Mouse (Mus musculus): Measurements from ENCODE around the gene Sod2. TPM values are rescaled to one million over a fixed set of nuclear protein-coding genes. Genes with fewer than 3 reads are reported as not detected.
"Not testable (repeated sequence)": the region's sequence is repeated elsewhere in the genome, so short reads cannot be mapped to it uniquely, and the experiment has no call there.

Gene Sod2
- total RNA-seq (2014; fragmentation: Nextera tagmentation): 53.7 and 64.0 TPM in 2 replicates
- total RNA-seq (2017): 79.6 and 99.7 TPM in 2 replicates

DNA sequence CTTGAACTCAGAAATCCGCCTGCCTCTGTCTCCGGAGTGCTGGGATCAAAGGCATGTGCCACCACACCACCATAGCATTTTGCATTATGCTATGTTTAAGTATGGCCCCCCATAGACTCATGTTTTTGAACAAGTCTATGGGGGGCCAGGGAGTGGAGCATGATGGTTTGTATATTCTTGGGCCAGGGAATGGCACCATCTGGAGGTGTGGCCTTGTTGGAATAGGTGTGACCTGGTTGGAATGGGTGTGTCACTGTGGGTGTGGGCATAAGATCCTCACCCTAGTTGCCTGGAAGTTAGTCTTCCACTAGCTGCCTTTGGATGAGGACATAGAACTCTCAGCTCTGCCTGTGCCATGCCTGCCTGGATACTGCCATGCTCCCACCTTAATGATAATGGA lies at the start of gene Sod2:
Gene Sod2, plus strand, starts transcription at position 301 of the 400 bp plus-strand sequence.
- ATAC-seq (replicated peaks; ENCODE audit: poor library complexity, severe bottlenecking): not testable (repeated sequence)

DNA sequence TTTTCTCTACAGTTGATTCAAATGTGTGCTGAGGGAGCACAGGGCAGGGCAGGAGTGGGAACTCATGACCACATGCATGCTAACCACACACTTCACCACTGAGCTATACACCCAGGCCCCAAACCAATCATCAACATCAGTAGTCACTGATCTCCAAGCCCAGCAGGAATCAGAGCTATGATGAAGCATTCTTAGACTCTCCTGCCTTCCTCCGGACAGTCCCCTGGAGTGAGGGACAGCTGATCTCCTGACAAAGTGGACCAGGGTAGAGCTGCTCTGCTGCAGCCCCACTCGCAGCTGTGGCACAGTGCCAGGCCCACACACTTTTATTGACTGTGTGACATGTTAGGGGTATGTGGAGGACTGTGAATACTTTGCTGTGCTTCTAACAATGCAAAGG lies 47.3 kb upstream of the Sod2 start:
- peak; percentile 21; the same call in 1 of the 2 replicates for ATAC-seq (replicated peaks; ENCODE audit: poor library complexity, severe bottlenecking)

DNA sequence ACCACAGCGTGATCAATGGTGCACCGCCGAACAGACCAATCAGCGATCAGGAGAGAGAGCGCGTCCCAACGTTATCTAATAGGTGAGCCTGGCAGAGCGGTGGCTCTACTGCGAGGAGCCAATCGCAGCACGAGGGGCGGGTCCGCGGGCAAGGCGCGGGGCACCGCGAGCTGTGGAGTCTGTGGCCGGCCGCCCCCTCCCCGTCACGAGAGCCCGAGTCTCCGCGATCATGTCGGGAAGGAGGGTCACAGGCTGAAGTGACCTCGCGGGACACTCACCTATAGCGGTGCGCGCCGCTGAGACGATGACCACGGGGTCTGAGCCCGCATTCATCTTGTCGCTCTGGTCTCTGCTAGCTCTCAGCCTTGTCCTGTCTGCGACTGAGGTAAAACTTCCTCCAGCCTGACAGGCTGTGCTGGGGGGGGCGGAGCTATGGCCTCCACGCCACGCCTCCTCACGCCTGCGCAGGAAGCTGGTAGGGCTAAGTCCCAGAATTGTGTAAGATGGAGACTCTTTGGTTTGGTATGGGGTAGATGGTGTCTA lies 46.2 kb upstream of the Sod2 start, which contains the start of gene Acat2:
Gene Acat2, minus strand, starts transcription at position 417 of the 543 bp plus-strand sequence.
- ATAC-seq (replicated peaks; ENCODE audit: poor library complexity, severe bottlenecking): peak; percentile 92

DNA sequence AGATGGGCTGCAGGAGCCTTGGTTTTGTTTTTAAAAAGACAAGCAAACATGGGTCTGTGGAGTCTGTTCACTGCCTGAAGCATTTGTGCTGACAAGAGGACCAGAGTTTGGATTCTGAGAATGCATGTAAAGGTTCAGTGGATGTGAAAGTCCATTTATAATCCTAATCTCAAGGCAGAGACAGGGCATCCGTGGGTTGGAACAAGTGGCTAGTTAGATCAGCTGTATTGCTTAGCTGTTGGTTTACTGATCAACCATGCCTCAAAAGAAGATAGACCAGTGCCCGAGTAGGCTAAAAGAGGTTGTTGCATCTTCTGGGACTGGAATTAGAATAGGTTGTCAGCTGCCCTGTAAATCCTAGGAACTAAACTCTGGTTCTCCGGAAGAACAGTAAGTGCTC lies 43.2 kb upstream of the Sod2 start:
- no peak for ATAC-seq (replicated peaks; ENCODE audit: poor library complexity, severe bottlenecking)

DNA sequence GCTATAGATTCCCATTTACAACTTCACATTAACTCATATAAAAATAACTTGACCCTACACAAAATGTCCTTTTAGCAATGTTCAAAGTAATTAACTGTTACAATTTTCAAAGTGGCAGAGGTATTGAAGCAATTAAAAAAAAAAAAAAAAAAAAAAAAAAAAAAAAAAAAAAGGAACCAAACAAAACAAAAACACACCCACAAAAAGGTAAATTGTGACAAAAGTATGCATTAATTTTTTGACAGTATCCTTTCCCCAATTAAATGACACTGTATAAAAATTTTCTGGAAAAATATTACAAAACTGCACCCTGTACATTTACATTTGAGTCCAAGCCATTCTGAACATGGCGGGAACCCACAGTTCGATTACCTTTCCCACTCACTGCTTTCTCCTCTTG lies 39.5 kb upstream of the Sod2 start:
- ATAC-seq (replicated peaks; ENCODE audit: poor library complexity, severe bottlenecking): no peak

DNA sequence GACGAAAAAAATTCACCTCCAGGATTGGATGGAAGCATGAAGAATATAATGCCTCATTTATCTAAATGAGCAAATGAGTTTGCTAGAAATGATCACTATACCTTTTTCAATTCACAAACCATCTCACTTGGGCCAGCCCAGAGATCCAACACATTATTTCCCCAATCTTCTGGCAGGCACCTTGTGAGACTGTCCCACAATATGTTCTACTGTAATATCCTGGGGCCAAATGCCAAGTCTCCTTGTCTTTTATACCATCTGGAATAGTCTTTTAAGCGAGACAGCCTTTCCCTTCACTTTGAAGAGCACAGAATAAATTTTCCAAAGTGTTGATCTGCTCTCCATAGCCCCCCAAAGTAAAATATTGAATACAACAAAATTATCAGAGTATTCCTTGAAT lies 32.8 kb upstream of the Sod2 start:
- no peak for ATAC-seq (replicated peaks; ENCODE audit: poor library complexity, severe bottlenecking)

DNA sequence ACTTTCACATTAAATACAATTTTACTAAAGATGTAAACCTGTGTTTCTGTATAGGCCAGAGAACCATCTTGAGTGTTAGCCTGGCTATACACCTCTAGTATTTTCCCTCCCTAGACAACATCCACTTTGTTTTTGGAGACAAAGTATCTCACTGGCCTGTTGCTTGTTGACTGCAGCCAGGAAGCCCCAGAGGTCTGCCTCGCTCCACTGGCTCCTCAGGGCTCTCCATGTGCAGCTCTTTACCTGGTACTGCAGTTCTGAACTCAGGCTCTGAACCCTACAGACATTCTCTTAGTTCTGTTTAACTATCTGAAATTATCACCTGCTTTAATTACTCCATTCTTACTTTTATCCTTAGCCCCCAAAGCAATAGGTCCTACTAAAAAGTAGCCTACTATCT lies 28.1 kb upstream of the Sod2 start:
- ATAC-seq (replicated peaks; ENCODE audit: poor library complexity, severe bottlenecking): no peak

DNA sequence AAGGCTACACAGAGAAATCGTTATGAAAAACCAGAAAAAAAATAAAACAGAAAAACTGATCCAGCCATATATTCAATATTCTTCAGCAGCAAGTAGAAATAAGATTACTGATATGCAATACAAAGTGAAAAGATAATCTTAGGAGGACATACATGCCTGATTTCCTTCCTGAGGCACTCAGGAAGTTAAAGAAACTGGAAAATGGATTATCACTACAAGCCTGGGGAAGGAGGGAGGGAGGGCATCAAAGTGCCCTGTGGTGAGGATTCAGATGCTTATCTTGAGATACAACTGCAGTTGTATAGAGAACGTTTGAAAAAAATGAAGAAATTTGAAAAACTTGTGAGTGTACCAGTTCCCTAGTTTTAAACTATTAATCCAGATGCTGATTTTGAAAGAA lies 22.7 kb upstream of the Sod2 start:
- ATAC-seq (replicated peaks; ENCODE audit: poor library complexity, severe bottlenecking): no peak; the same call in 1 of the 2 replicates

DNA sequence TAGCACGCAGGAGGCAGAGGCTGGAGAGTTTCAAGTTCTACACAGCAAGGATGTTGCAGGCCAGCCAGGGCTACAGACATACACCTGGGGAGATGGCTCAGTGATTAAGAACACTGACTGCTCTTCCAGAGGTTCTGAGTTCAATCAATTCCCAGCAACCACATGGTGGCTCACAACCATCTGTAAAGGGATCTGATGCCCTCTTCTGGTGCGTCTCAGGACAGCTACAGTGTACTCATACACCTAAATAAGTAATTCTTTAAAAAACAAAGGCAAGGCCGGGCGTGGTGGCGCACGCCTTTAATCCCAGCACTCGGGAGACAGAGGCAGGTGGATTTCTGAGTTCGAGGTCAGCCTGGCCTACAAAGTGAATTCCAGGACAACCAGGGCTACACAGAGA lies 18.6 kb upstream of the Sod2 start:
- ATAC-seq (replicated peaks; ENCODE audit: poor library complexity, severe bottlenecking): not testable (repeated sequence)

DNA sequence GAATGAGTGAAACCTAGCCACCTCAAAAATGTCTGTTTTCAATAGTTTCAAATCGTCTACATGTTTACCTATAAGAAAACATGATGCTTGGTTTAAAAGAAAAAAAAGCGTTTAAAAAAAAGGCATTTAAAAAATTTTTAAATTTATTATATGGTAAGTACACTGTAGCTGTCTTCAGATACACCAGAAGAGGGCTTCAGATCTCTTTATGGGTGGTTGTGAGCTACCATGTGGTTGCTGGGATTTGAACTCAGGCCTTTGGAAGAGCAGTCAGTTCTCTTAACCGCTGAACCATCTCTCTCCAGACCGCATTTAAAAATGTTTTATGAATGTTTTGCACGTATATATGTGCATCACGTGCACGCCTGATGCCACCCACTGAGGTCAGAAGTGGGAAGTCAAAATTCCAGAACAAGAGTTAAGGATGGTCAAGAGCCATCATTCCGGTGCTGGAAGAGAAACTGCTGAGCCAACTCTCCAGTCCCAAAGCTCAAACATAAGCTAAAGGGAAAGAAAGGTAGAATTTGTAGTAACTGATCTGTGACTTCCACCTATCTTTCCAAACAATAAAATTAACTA lies 16.0 kb upstream of the Sod2 start:
- ATAC-seq (replicated peaks; ENCODE audit: poor library complexity, severe bottlenecking): no peak

DNA sequence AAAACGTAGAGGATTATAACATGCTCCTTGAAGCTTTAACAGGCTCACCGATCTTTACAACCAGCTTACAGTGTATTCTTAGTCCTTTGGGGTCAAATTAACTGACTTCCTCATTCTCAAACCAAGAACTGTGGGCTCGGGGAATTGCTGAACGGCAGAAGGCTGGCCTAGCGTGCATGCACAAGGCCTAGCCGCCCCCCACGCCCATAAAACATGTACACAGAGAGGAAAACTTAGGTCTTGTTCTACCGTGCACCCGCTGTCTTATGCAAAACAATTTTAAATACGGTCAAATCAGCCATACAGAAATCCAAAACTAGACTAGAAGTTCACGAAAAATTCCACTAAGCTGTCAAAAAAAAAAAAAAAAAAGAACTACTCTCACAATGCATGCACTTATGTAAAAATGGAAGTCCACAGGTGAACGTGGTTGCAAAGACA lies 15.4 kb upstream of the Sod2 start:
- ATAC-seq (replicated peaks; ENCODE audit: poor library complexity, severe bottlenecking): peak; percentile 53

DNA sequence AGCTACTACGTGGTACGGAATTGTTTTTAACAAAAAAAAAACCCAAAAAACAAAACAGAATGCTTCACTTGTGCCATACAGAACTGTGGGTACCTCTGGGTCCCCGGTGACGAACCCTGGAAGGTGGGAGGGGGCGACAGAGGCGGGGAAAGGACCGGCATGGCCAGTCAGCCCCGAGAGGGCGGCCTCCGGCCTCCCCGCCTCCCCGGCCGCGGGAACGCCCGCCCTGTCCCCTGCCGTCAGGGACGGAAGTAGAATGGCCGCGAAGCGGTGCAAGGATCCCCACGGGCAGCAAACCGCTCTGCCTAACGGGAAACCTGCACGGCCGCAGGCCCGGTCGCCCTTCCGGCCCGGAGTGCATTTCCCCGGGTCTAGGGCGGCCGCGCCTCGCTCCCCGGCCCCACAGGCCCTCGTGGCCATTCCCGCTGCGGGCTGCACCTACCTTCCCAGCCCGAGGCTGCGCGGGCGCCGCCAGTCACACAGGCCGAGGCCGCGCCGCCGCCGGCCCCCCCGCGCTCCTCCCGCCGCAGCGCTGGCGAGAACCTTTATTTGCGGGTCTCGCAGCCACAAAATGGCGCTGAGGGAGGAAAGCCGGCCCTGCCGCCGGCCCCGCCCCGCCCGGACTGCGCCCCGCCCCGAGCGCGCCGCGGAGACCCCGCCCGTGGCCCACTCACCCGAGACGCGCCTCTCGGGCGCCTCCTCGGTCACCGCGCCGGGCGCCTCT lies 14.8 kb upstream of the Sod2 start:
- peak; percentile 68 for ATAC-seq (replicated peaks; ENCODE audit: poor library complexity, severe bottlenecking)

DNA sequence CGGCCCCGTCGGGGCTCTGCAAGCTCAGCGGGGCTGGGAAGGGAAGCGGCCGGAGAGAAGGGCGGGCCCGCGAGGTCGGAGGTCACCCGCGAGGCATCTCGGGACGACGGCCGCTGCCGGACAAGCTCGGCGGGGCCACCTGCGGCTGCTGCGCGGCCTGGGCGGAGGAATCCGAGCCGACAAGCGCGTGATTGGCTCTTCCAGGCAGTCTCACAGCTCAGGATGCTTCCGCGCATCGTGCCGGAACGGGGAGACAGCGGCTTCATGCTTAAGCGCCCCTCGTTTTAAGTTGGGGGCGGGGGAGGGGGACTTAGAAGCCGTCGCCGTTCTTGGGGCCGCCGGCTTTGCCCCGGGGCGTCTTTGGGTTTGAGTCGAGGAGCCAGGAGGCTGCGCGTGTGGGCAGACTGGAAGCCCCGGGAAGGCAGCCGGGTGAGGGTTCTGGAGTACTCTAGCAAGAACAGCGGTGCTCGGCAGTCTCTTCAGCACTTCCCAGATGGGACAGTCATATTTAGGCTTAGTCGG lies 14.1 kb upstream of the Sod2 start:
- ATAC-seq (replicated peaks; ENCODE audit: poor library complexity, severe bottlenecking): peak; percentile 76

DNA sequence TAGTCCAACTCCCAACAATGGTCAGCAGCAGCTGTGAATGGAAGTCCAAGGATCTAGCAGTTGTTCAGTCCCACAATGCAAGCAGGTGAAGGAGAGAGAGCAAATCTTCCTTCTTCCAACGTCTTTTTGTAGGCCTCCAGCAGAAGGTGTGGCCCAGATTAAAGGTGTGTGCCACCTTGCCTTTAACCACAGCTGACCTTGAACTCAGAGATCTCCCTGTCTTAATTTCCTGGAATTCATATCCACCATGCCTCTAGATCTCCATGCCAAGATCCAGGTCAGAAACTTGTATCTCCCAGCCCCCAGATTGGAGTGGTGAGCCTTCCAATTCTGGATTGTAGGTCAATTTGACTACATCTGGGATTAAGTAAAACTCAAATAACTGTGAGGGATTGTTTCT lies 12.6 kb upstream of the Sod2 start, which contains the start of gene Wtap:
Gene Wtap, minus strand, starts transcription at position 101 of the 400 bp plus-strand sequence.
- ATAC-seq (replicated peaks; ENCODE audit: poor library complexity, severe bottlenecking): no peak

DNA sequence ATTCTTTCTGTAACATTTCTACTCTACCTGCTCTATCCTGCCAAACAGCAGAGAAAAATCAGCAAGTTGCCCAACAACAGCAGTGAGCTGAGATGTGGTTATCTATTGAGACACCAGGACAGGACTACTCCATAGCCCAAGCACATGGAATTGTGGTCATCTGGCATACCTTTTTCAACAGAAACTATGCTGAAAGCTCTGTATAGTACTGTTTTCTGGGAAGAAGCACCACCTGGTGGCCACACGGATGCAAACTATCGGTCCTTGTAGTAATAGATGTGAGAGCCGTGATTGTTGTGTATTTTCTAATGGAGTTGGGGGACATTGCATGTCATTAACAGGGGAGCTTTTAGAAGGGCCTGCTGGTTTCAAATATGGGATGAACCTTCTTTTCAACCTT lies 10.3 kb upstream of the Sod2 start:
- 0 out of 2 replicates have a peak, but pooled peaks have one; percentile 13 for ATAC-seq (replicated peaks; ENCODE audit: poor library complexity, severe bottlenecking)

DNA sequence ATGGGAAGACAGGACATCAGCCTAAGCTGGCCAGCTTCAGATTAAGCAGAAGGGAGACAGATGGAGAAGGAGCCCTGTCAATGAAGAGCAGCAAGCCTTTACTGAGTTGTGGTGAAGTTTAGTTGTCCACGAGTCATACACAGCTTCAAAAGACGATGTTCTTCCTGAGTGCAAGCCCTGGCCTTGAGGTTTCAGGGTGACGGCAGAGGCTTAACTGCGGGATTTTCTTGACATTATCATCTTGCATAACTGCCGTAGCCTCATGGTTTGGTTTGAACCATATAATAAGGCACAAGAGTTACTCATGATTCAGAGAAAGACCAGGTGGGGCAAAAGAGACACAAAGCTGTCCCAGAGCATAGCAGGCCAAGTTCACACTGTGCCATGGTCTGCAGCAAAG lies 8.8 kb upstream of the Sod2 start:
- ATAC-seq (replicated peaks; ENCODE audit: poor library complexity, severe bottlenecking): no peak

DNA sequence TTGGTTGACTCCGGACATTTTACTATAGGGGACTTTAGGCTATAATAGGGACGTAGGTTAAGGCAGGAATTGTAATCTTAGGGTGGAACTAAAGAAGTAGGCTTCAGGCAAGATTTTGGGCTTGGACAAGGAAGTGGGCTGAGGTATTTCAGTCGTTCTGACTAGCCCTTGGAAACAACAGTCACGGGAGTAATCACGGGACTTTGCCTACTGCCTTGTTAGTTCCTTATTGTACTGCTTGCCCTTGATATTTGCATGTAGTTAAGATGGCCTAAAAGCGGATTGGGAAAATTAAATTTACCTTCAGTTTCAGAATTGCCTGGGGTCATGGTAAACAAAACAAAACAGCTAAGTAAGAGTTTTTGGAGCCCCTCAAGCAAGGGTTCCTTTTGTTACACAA lies 7.6 kb upstream of the Sod2 start:
- ATAC-seq (replicated peaks; ENCODE audit: poor library complexity, severe bottlenecking): no peak

DNA sequence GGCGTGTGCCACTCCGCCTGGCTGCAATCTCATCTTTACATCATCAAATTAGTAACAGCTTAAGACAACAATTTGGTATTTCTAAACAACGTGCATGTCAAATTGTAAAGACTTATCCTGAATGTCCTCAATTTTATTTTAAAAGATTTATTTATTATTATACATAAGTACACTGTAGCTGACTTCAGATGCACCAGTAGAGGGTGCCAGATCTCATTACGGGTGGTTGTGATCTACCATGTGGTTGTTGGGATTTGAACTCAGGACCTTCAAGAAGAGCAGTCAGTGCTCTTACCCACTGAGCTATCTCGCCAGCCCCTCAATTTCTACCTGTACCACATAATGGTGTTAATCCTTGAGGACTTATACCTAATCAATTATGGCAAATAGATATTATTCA lies 4.4 kb upstream of the Sod2 start:
- not testable (repeated sequence) for ATAC-seq (replicated peaks; ENCODE audit: poor library complexity, severe bottlenecking)

DNA sequence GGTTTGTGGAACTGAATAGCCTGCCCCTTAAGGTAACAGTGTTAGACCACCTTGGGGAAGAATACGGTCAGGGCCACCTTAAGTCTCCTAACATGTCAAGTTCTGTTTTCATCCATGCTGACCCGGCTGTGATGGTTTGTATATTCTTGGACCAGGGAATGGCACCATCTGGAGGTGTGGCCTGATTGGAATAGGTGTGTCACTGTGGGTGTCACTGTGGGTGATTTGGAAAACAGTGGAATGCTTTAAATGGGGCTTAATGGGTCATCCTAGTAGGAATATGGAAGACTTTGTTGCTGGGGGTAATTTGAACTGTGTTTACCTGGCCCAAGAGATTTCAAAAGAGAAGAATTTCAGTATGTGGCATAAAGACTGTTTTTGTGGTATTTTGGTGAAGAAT lies 2.2 kb upstream of the Sod2 start:
- ATAC-seq (replicated peaks; ENCODE audit: poor library complexity, severe bottlenecking): not testable (repeated sequence)

DNA sequence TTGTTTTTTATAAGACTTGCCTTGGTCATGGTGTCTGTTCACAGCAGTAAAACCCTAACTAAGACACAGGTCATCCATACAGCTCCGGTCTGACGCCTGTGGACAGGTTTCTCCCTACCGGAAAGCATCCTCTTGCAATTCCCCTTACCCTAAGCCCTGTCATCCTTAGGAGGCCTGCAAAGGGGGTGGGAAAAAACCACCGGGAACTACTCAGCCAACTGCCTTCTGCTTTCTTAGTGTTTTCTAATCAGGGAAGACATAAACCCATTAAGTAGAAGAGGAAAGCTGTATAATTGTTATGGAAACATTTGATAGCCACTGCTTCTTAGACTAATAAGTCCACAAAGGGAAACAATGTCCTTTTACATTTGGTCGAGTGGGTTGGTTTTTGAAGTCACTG lies 338 bp downstream of the Sod2 start:
- ATAC-seq (replicated peaks; ENCODE audit: poor library complexity, severe bottlenecking): no peak

DNA sequence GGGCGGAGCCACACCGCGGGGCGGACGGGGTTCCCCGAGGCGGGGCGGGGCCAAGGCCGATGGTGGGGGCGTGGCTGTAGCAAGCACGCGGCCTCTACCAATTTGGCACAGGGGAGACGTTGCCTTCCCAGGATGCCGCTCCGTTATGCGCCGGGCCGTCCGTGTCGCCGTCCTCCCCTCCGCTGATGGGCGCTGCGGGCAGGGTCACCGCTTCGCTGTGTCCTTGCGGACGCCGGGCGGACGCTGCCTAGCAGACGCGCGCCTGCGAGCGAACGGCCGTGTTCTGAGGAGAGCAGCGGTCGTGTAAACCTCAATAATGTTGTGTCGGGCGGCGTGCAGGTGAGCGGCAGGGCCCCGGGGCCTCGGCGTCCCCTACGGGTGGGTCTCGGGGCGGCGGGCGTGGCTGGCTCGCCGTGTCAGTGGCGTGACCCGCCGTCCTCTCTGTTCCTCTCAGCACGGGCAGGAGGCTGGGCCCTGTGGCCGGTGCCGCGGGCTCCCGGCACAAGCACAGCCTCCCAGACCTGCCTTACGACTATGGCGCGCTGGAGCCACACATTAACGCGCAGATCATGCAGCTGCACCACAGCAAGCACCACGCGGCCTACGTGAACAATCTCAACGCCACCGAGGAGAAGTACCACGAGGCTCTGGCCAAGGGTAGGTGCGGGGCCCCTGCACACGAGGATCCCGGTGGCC lies 1.2 kb downstream of the Sod2 start:
- peak; percentile 91 for ATAC-seq (replicated peaks; ENCODE audit: poor library complexity, severe bottlenecking)
